Mouse (Mus musculus) gastrocnemius, postnatal 25 days (tissue): ENCODE measurements around the gene Rps26. TPM values are rescaled to one million over a fixed set of nuclear protein-coding genes. Genes with fewer than 3 reads are reported as not detected.

Experiments
- microRNA-seq, 2 experiments: library from miRNA; unstranded; fragments of <30 nt; microRNA quantifications; one replicate each; pipeline ENCODE4 v1.2.0; 2021; ENCODE audit warnings: borderline replicate concordance in 2 of 2
- total RNA-seq, 2 experiments: library from RNA; stranded (reverse); gene quantifications; 1 replicate in 1 of 2; 2 replicates in 1 of 2; pipeline ENCODE4 v1.2.3; 2021

Gene Rps26
- total RNA-seq, 2 experiments from 2014 or later: 286 to 348 TPM

Small RNA genes lying within 50 kb of the gene (microRNA-seq; reads per million reads assigned to microRNA genes)
- 0 to 0.26 reads per million in 2 experiments for gene Mir6917

Other genes with a start within 250 kb of the Rps26 start
- 10 to 100 TPM; 61.5 to 70.1 TPM for gene Ankrd52, start 249.6 kb downstream of the Rps26 start, total RNA-seq
- gene Slc39a5, start 225.5 kb downstream of the Rps26 start, total RNA-seq: not detected
- gene Nabp2, start 215.3 kb downstream of the Rps26 start, total RNA-seq: 10 to 100 TPM; 44.7 to 47.9 TPM
- gene Rnf41, start 215.1 kb downstream of the Rps26 start, total RNA-seq: 10 to 100 TPM; 10.7 to 11.5 TPM
- 10 to 100 TPM; 40.7 to 43.9 TPM for gene Smarcc2, start 167.5 kb downstream of the Rps26 start, total RNA-seq
- gene Myl6, start 132.6 kb downstream of the Rps26 start, total RNA-seq: 100 to 1,000 TPM; 179 to 253 TPM
- 10 to 100 TPM; 20.3 to 38.5 TPM for gene Myl6b, start 128.1 kb downstream of the Rps26 start, total RNA-seq
- gene Esyt1, start 100.9 kb downstream of the Rps26 start, total RNA-seq: 10 to 100 TPM; 12.5 to 17.6 TPM
- gene Zc3h10, start 79.0 kb downstream of the Rps26 start, total RNA-seq: 1 to 10 TPM; 4.9 to 5.1 TPM
- 1,000 to 10,000 TPM in 1 of 2 experiments, 100 to 1,000 TPM in 1; 972 to 1,021 TPM for gene Rpl41, start 77.4 kb downstream of the Rps26 start, total RNA-seq
- 10 to 100 TPM; 36.3 to 36.7 TPM for gene Pa2g4, start 60.8 kb downstream of the Rps26 start, total RNA-seq
- gene Erbb3, start 37.1 kb downstream of the Rps26 start, total RNA-seq: 1 to 10 TPM; 3.3 to 4.3 TPM
- gene Ikzf4, start 19.2 kb upstream of the Rps26 start, total RNA-seq: 1 to 10 TPM in 1 of 2 experiments, under 1 TPM in 1; 0.35 to 1.6 TPM
- gene Suox, start 47.3 kb upstream of the Rps26 start, total RNA-seq: 10 to 100 TPM; 17.7 to 20.7 TPM
- 10 to 100 TPM; 78.9 to 80.0 TPM for gene Rab5b, start 69.5 kb upstream of the Rps26 start, total RNA-seq
- under 1 TPM; 0.41 to 0.70 TPM for gene Pmel, start 77.4 kb upstream of the Rps26 start, total RNA-seq
- gene Cdk2, start 78.3 kb upstream of the Rps26 start, total RNA-seq: 1 to 10 TPM; 3.8 to 5.3 TPM
- gene Dgka, start 118.1 kb upstream of the Rps26 start, total RNA-seq: 1 to 10 TPM; 8.0 to 8.3 TPM
- 1 to 10 TPM; 9.8 to 10.0 TPM for gene Pym1, start 121.1 kb upstream of the Rps26 start, total RNA-seq
- gene Mmp19, start 164.2 kb upstream of the Rps26 start, total RNA-seq: 1 to 10 TPM; 1.7 to 3.6 TPM
- 10 to 100 TPM; 20.7 to 21.5 TPM for gene Dnajc14, start 177.3 kb upstream of the Rps26 start, total RNA-seq
- 1 to 10 TPM; 3.4 to 4.2 TPM for gene Tmem198b, start 177.6 kb upstream of the Rps26 start, total RNA-seq
- gene Sarnp, start 190.6 kb upstream of the Rps26 start, total RNA-seq: 10 to 100 TPM; 26.5 to 28.4 TPM
- 1 to 10 TPM; 3.1 to 3.7 TPM for gene Ormdl2, start 194.9 kb upstream of the Rps26 start, total RNA-seq